Mouse (Mus musculus) cerebellum, adult 2 months (tissue): Measurements from ENCODE around the gene Fam186a. TPM values are rescaled to one million over a fixed set of nuclear protein-coding genes. Genes with fewer than 3 reads are reported as not detected.
"Not testable (repeated sequence)": the region's sequence is repeated elsewhere in the genome, so short reads cannot be mapped to it uniquely, and the experiment has no call there.

ENCODE experiments used
- DNase-seq, 2 experiments: peaks; one replicate each; pipeline ENCODE4 v3.0.0; 2021
- H3K27ac ChIP-seq: fragments of 200-500 bp; 2 replicates; pipeline ENCODE4 v1.5.1; 2012; ENCODE audit warnings: low read length, control low read depth, inconsistent platforms; ENCODE audit not compliant: insufficient read depth
- H3K27me3 ChIP-seq: fragments of 200-500 bp; 2 replicates; pipeline ENCODE4 v1.6.1; 2012; ENCODE audit warnings: inconsistent platforms, mild to moderate bottlenecking, low read length, moderate library complexity; ENCODE audit not compliant: control insufficient read depth, insufficient read depth
- H3K4me1 ChIP-seq: fragments of 200-500 bp; 2 replicates; pipeline ENCODE4 v1.6.1; 2011; ENCODE audit warnings: low read length; ENCODE audit not compliant: control insufficient read depth, insufficient read depth
- H3K4me3 ChIP-seq: fragments of 200-500 bp; replicated peaks from 2 replicates; pipeline ENCODE3; 2011; ENCODE audit warnings: mild to moderate bottlenecking, low read depth, low read length, control low read depth; ENCODE audit not compliant: insufficient read depth
- CTCF ChIP-seq: fragments of 200-500 bp; IDR thresholded peaks from 2 replicates; pipeline ENCODE4 v1.5.1; 2011; ENCODE audit warnings: low read depth, mild to moderate bottlenecking, control low read depth, low read length, moderate library complexity, borderline replicate concordance; ENCODE audit not compliant: insufficient read depth
- POLR2A ChIP-seq: fragments of 200-500 bp; IDR thresholded peaks from 2 replicates; pipeline ENCODE4 v1.6.1; 2011; ENCODE audit warnings: low read length, control low read depth, borderline replicate concordance; ENCODE audit not compliant: insufficient read depth
- WGBS: fragments of 180-500 bp; shearing (Covaris S2); methylation state at CpG from one replicate; pipeline ENCODE4 v1.1.7; 2018; 5-methylcytosine and 5-hydroxymethylcytosine counted together
- polyA plus RNA-seq: library from polyadenylated mRNA; depleted of rRNA; stranded (reverse); fragments of >200 nt; gene quantifications from 2 replicates; pipeline ENCODE4 v1.2.3, GENCODE M21; 2012; rRNA removed

The Fam186a gene
- polyA plus RNA-seq: 0.05 and 0.08 TPM in 2 replicates

GRCm38 (mm10) chr15:99966961-99967360 lies at the start of gene Fam186a:
Fam186a (minus strand) TSS chr15:99967061.
- H3K4me1 ChIP-seq: no peaks in the 10 kb centered on the region
- TF ChIP-seq CTCF (no peak), POLR2A (no peak)

DNA sequence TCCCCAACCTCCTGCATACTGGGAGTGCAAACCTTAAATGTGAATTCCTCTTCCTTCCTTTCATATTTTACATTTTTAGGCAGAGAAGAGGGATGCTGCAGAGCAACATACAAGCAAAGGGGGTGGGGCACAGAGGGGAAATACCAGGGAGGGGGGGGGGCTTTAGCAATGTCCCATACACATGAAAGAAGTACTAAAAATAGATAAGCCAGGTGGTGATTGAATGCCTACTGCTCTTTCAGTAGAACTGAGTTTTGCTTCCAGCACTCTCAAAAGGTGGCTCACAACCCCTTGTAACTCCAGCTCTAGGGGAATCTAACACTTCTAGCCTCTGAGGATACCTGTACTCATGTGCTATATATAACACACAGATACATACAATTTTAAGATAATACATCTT lies 39.3 kb upstream of the Fam186a start:
- Histone ChIP-seq H3K27me3 (no peaks in the 10 kb centered on the region), H3K4me3 (no peak overlapping the region), H3K4me1 (no peaks in the 10 kb centered on the region), H3K27ac (no peak overlapping the region)
- TF ChIP-seq POLR2A (no peak), CTCF (no peak)
- DNase-seq: no peak

More at GRCm38 (mm10) chr15:99966961-99967360, at the start of gene Fam186a:
- H3K27me3 ChIP-seq: no peaks in the 10 kb centered on the region
- no peak for DNase-seq
- no peak within 1 kb of the TSS for H3K27ac ChIP-seq
- WGBS: 73% methylated on average over 4 of the region's 4 CpGs
- no peak within 1 kb of the TSS for H3K4me3 ChIP-seq

- TF ChIP-seq CTCF (no peak), POLR2A (no peak)
- WGBS: 86% methylated on average over 7 of the region's 7 CpGs
- Histone ChIP-seq H3K27ac (no peak overlapping the region), H3K4me3 (no peak overlapping the region), H3K27me3 (no peaks in the 10 kb centered on the region), H3K4me1 (no peaks in the 10 kb centered on the region)
- DNase-seq: no peak
Observed at GRCm38 (mm10) chr15:100004677-100005273, 37.9 kb upstream of the Fam186a start.

DNA sequence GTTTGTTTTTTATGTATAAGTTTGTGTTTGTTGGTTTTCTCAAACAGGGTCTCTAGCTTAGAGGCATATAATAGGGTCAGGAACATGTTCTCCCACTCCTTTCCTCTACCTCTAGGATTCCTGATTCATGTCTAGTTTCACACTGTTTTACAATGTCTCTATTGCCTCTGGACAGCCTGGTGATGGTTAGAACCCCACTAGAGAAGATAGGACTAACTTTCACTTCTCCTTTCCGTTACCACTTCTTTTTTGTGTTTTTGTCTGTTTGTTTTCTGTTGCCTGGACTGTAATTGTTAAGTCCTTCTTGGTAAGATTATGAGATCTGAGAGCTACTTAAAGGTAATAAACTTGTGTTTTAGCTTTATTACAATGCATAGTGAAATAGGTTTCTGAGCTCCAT lies 32.5 kb upstream of the Fam186a start:
- Histone ChIP-seq H3K4me1 (no peaks in the 10 kb centered on the region), H3K4me3 (no peak overlapping the region), H3K27me3 (no peaks in the 10 kb centered on the region), H3K27ac (no peak overlapping the region)
- 94% methylated on average over 1 of the region's 1 CpGs for WGBS
- TF ChIP-seq CTCF: no peak
- no peak for TF ChIP-seq POLR2A
- no peak for DNase-seq

GRCm38 (mm10) chr15:99997114-99997804 lies 30.4 kb upstream of the Fam186a start:
- Histone ChIP-seq H3K27ac (no peak overlapping the region), H3K4me1 (no peaks in the 10 kb centered on the region), H3K4me3 (no peak overlapping the region), H3K27me3 (no peaks in the 10 kb centered on the region)
- WGBS: 88% methylated on average over 6 of the region's 6 CpGs
- TF ChIP-seq CTCF (no peak), POLR2A (no peak)
- no peak for DNase-seq

- DNase-seq: no peak
- Histone ChIP-seq H3K27ac (no peak overlapping the region), H3K4me3 (no peak overlapping the region), H3K27me3 (no peaks in the 10 kb centered on the region), H3K4me1 (no peaks in the 10 kb centered on the region)
- TF ChIP-seq CTCF (no peak), POLR2A (no peak)
- WGBS: 97% methylated on average over 1 of the region's 1 CpGs
Observed at GRCm38 (mm10) chr15:99993100-99993499, 26.2 kb upstream of the Fam186a start.

- no peak overlapping the region for H3K4me3 ChIP-seq
- no peaks in the 10 kb centered on the region for H3K4me1 ChIP-seq
- DNase-seq: no peak
- H3K27ac ChIP-seq: no peak overlapping the region
- no peaks in the 10 kb centered on the region for H3K27me3 ChIP-seq
- 94% methylated on average over 2 of the region's 2 CpGs for WGBS
- TF ChIP-seq CTCF: no peak
- TF ChIP-seq POLR2A: no peak
Observed at GRCm38 (mm10) chr15:99979715-99980114, 12.9 kb upstream of the Fam186a start.

DNA sequence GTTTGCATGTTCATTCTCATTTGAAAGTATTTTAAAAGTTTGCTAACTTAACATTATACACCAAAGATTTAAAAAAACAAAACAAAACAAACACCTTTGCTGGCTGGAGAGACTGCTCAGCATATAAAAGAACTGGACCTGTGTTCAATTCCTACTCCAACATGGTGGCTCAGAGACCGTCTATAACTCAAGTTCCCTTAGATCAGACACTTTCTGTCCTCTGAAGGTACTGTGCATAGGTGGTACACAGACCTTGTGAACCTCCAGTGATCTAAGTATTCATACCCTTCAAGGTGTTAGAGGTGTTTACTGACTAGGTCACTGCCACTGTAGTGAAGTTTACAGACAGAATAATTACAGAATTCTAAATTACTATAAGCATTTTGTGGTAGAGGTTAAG lies 12.4 kb upstream of the Fam186a start:
- WGBS: 83% methylated on average over 1 of the region's 1 CpGs

DNA sequence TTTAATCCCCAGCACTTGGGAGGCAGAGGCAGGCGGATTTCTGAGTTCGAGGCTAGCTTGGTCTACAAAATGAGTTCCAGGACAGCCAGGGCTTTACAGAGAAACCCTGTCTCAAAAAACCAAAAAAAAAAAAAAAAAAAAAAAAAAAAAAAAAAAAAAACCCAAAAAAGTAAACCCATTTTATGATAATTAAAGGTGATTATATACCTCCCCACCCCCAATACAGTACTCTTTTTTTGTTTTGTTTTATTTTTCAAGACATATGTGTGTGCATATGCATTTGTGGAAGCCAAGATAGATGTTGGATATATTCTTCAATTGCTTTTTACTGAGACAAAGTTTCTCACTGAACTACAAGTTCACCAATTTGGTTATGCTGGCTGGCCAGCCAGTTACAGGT lies 9.3 kb upstream of the Fam186a start:
- 86% methylated on average over 2 of the region's 2 CpGs for WGBS
- H3K27ac ChIP-seq, H3K27me3 ChIP-seq, H3K4me1 ChIP-seq, DNase-seq, H3K4me3 ChIP-seq: not testable (repeated sequence)

More for the DNA sequence above, 12.4 kb upstream of the Fam186a start:
- no peaks in the 10 kb centered on the region for H3K27me3 ChIP-seq
- no peaks in the 10 kb centered on the region for H3K4me1 ChIP-seq
- no peak for TF ChIP-seq POLR2A
- no peak for TF ChIP-seq CTCF
- H3K4me3 ChIP-seq: no peak overlapping the region
- H3K27ac ChIP-seq: no peak overlapping the region
- DNase-seq: no peak
